Mouse (Mus musculus) ES-Bruce4 (cell line): Measurements from ENCODE around the gene Tex19.1.

Experiments
- CTCF ChIP-seq: IDR thresholded peaks from one replicate; pipeline ENCODE4 v1.8.1; 2011; ENCODE audit warnings: low read depth, low read length
- EP300 ChIP-seq: IDR thresholded peaks from 2 replicates; pipeline ENCODE4 v1.6.1; 2011; ENCODE audit warnings: low read depth, low read length; ENCODE audit not compliant: insufficient read depth

DNA sequence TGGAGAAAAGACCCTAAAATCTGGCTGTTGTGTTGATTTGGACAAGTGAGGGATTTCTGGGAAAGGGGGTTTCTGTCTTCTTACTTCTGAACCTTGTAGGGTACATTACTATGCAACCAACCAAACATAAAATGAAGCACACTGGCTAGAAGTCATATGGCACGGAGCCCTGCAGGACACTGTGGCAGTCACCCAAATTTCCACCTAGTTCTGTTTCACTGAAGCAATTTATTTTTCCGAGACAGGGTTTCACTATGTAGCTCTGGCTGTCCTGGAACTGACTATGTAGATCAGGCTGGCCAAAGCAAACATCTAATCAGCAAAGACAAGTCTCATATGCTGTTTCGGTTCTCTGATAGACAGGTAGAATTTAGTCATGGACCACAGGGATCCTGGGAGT lies 43.7 kb downstream of the Tex19.1 start:
- no peak for TF ChIP-seq CTCF
- no peak for TF ChIP-seq EP300
